In genomic region chr2:155873636-155874035, GRCm38 (mm10) we compare ENCODE assay signal across 14 mouse cellular contexts. TPM values are rescaled to one million over a fixed set of nuclear protein-coding genes. Genes with fewer than 3 reads are reported as not detected.
DNase-seq lines count a peak whose midpoint lies in the region; ATAC-seq and TF ChIP-seq lines count a peak whose summit lies in the region.
"Had no signal": no experiment of that assay in that cellular context is flagged by ENCODE, and none has a peak within 500 bp of the region (broad histone marks: within the 10 kb centered on the region; RNA-seq: fewer than 3 reads in every experiment).

No protein-coding gene starts in this region.

- no peak overlapping the region for H3K4me3 ChIP-seq in layer of hippocampus, adult 2 months
- H3K4me3 ChIP-seq in embryonic facial prominence, embryonic 13.5 days: no peak overlapping the region
- H3K4me3 ChIP-seq in neural tube, embryonic 15.5 days (replicated peaks): no peak overlapping the region
- H3K4me3 ChIP-seq: liver, embryonic 15.5 days had no signal

- no peaks in the 10 kb centered on the region for H3K27me3 ChIP-seq in embryonic facial prominence, embryonic 13.5 days
- no peaks in the 10 kb centered on the region for H3K27me3 ChIP-seq in neural tube, embryonic 15.5 days (replicated peaks)
- H3K27me3 ChIP-seq: liver, embryonic 15.5 days had no signal

- H3K9ac ChIP-seq in embryonic facial prominence, embryonic 13.5 days: no peak overlapping the region
- H3K9ac ChIP-seq in neural tube, embryonic 15.5 days (replicated peaks): no peak overlapping the region
- H3K9ac ChIP-seq: liver, embryonic 15.5 days had no signal

- peaks cover 18% of the 10 kb centered on the region for H3K4me1 ChIP-seq in embryonic facial prominence, embryonic 13.5 days
- peaks cover 24% of the 10 kb centered on the region for H3K4me1 ChIP-seq in neural tube, embryonic 15.5 days
- H3K4me1 ChIP-seq: liver, embryonic 15.5 days had no signal

- no peak for ATAC-seq in embryonic facial prominence, embryonic 13.5 days (ENCODE audit: insufficient number of reproducible peaks, insufficient read depth, low FRiP score, low TSS enrichment, low read depth)
- ATAC-seq in neural tube, embryonic 15.5 days (ENCODE audit: low FRiP score): no peak

- WGBS in embryonic facial prominence, embryonic 13.5 days: 78% methylated on average over 6 of the region's 6 CpGs
- 72% methylated on average over 6 of the region's 6 CpGs for WGBS in neural tube, embryonic 15.5 days

- peak; percentile 33 to 48 for DNase-seq in cerebellum, adult 18-20 months
- no peak for DNase-seq in cerebellum, postnatal 4 days (ENCODE audit: low spot score in 2 of 2)
- DNase-seq in layer of hippocampus, adult 2 months (ENCODE audit: low spot score in 2 of 2): no peak
- no peak for DNase-seq in layer of hippocampus, postnatal 25 days (ENCODE audit: extremely low spot score in 1 of 2, low spot score in 1 of 2)
- no peak for DNase-seq in ovary, postnatal 10 days (ENCODE audit: low spot score)
- no peak for DNase-seq in retina, postnatal 1 day
- DNase-seq: kidney, postnatal 10 days; thymus, postnatal 14 days had no signal

- no peak for TF ChIP-seq CTCF in layer of hippocampus, adult 2 months (conservative IDR thresholded peaks at IDR 0.05)

- peaks cover 48% of the 10 kb centered on the region for H3K36me3 ChIP-seq in embryonic facial prominence, embryonic 13.5 days
- peaks cover 21% of the 10 kb centered on the region for H3K36me3 ChIP-seq in neural tube, embryonic 15.5 days

- no peak overlapping the region for H3K4me2 ChIP-seq in embryonic facial prominence, embryonic 13.5 days
- no peak overlapping the region for H3K4me2 ChIP-seq in neural tube, embryonic 15.5 days
- H3K4me2 ChIP-seq: liver, embryonic 15.5 days had no signal

- peak overlapping the region; percentile 18; the same call in 1 of the 2 replicates for H3K27ac ChIP-seq in layer of hippocampus, adult 2 months
- peak overlapping the region; percentile 41 for H3K27ac ChIP-seq in embryonic facial prominence, embryonic 13.5 days
- peak overlapping the region; percentile 61 for H3K27ac ChIP-seq in neural tube, embryonic 15.5 days (replicated peaks)
- H3K27ac ChIP-seq: liver, embryonic 15.5 days had no signal

- H3K9me3 ChIP-seq in embryonic facial prominence, embryonic 13.5 days: no peaks in the 10 kb centered on the region
- no peaks in the 10 kb centered on the region for H3K9me3 ChIP-seq in neural tube, embryonic 15.5 days (replicated peaks)
- H3K9me3 ChIP-seq: liver, embryonic 15.5 days had no signal

RNA-seq across cellular contexts. Expression of gene Fam83c, which starts 39.0 kb away (rescaled TPM):
- total RNA-seq in layer of hippocampus, adult 2 months (2021): not detected
- total RNA-seq in layer of hippocampus, postnatal 25 days (2021): not detected
- polyA plus RNA-seq in embryonic facial prominence, embryonic 13.5 days (2015; fragmentation: Nextera tagmentation; extraction: Ambion mirVana): 0.98 and 1.6 TPM in 2 replicates
- polyA plus RNA-seq in neural tube, embryonic 15.5 days (2015; fragmentation: Nextera tagmentation; extraction: Ambion mirVana): 0.52 and 0.72 TPM in 2 replicates
- total RNA-seq: left cerebral cortex, adult 18-20 months; megakaryocyte progenitor cell, adult 5-6 weeks; monocyte, adult 5-6 weeks had no signal

RNA-seq across cellular contexts. Expression of gene Eif6, which starts 46.9 kb away (rescaled TPM):
- total RNA-seq in layer of hippocampus, adult 2 months (2021): 10 to 100 TPM; 61.7 to 65.1 TPM
- 10 to 100 TPM; 59.0 to 75.7 TPM for total RNA-seq in layer of hippocampus, postnatal 25 days (2021)
- 174 and 201 TPM in 2 replicates for polyA plus RNA-seq in embryonic facial prominence, embryonic 13.5 days (2015; fragmentation: Nextera tagmentation; extraction: Ambion mirVana)
- polyA plus RNA-seq in neural tube, embryonic 15.5 days (2015; fragmentation: Nextera tagmentation; extraction: Ambion mirVana): 153 and 171 TPM in 2 replicates

RNA-seq across cellular contexts. Expression of gene BC029722, which starts 54.4 kb away (rescaled TPM):
- total RNA-seq in layer of hippocampus, adult 2 months (2021): 10 to 100 TPM; 52.2 to 52.8 TPM
- 10 to 100 TPM; 52.8 to 60.0 TPM for total RNA-seq in layer of hippocampus, postnatal 25 days (2021)
- polyA plus RNA-seq in embryonic facial prominence, embryonic 13.5 days (2015; fragmentation: Nextera tagmentation; extraction: Ambion mirVana): 16.6 and 17.5 TPM in 2 replicates
- polyA plus RNA-seq in neural tube, embryonic 15.5 days (2015; fragmentation: Nextera tagmentation; extraction: Ambion mirVana): 44.9 and 45.3 TPM in 2 replicates

RNA-seq across cellular contexts. Expression of gene Uqcc1, which starts 56.5 kb away (rescaled TPM):
- total RNA-seq in layer of hippocampus, adult 2 months (2021): 10 to 100 TPM; 73.6 to 81.6 TPM
- 10 to 100 TPM; 60.8 to 74.1 TPM for total RNA-seq in layer of hippocampus, postnatal 25 days (2021)
- 58.6 and 67.5 TPM in 2 replicates for polyA plus RNA-seq in embryonic facial prominence, embryonic 13.5 days (2015; fragmentation: Nextera tagmentation; extraction: Ambion mirVana)
- 70.9 and 73.5 TPM in 2 replicates for polyA plus RNA-seq in neural tube, embryonic 15.5 days (2015; fragmentation: Nextera tagmentation; extraction: Ambion mirVana)

Comparison
In these comparisons a context has a peak if more than half of its experiments do, and no peak if none do; other contexts are left out.
1. DNase-seq: peak in cerebellum, adult 18-20 months (2 of 2); none in cerebellum, postnatal 4 days (0 of 2), layer of hippocampus, adult 2 months (0 of 2), layer of hippocampus, postnatal 25 days (0 of 2), ovary, postnatal 10 days (single experiment) and retina, postnatal 1 day (single experiment).
2. Peak in every context shown above with its lines, with median percentiles within 50 percentile points of each other: H3K27ac ChIP-seq.